Mouse (Mus musculus): Measurements from ENCODE around the gene Ddost.
"Not testable (repeated sequence)": the region's sequence is repeated elsewhere in the genome, so short reads cannot be mapped to it uniquely, and the experiment has no call there.

Gene Ddost

GRCm38 (mm10) chr4:138311595-138311994 is 7.1 kb downstream of the Ddost start:
- DNase-seq (ENCODE audit: low read depth, low spot score) = no peak

- DNase-seq (ENCODE audit: low read depth, low spot score) = no peak
These were observed 7.6 kb downstream of the Ddost start for GRCm38 (mm10) chr4:138312105-138312504.

GRCm38 (mm10) chr4:138313021-138313420 is 8.5 kb downstream of the Ddost start:
- DNase-seq (ENCODE audit: low read depth, low spot score) = no peak

- DNase-seq (ENCODE audit: low read depth, low spot score) = no peak
These were observed 9.3 kb downstream of the Ddost start for GRCm38 (mm10) chr4:138313795-138314194.

GRCm38 (mm10) chr4:138315781-138316180 is 11.3 kb downstream of the Ddost start:
- DNase-seq (ENCODE audit: low read depth, low spot score) = no peak

GRCm38 (mm10) chr4:138316369-138316768 is 11.8 kb downstream of the Ddost start:
- DNase-seq (ENCODE audit: low read depth, low spot score) = no peak

- no peak for DNase-seq (ENCODE audit: low read depth, low spot score)
These were observed 14.2 kb downstream of the Ddost start for GRCm38 (mm10) chr4:138318509-138319266.

GRCm38 (mm10) chr4:138319508-138319907 is 15.0 kb downstream of the Ddost start:
- DNase-seq (ENCODE audit: low read depth, low spot score) = peak; percentile 55

- DNase-seq (ENCODE audit: low read depth, low spot score) = no peak
These were observed 16.2 kb downstream of the Ddost start for GRCm38 (mm10) chr4:138320711-138321110.

- DNase-seq (ENCODE audit: low read depth, low spot score) = no peak
These were observed 17.0 kb downstream of the Ddost start for GRCm38 (mm10) chr4:138321488-138321887.

- DNase-seq (ENCODE audit: low read depth, low spot score) = no peak
These were observed 18.2 kb downstream of the Ddost start for GRCm38 (mm10) chr4:138322692-138323091.

- DNase-seq (ENCODE audit: low read depth, low spot score) = no peak
These were observed 19.2 kb downstream of the Ddost start for GRCm38 (mm10) chr4:138323753-138324152.

- no peak for DNase-seq (ENCODE audit: low read depth, low spot score)
These were observed 19.9 kb downstream of the Ddost start for GRCm38 (mm10) chr4:138324451-138324850.

GRCm38 (mm10) chr4:138325466-138326076 is 21.0 kb downstream of the Ddost start:
- DNase-seq (ENCODE audit: low read depth, low spot score) = peak; percentile 72

- peak; percentile 65 for DNase-seq (ENCODE audit: low read depth, low spot score)
These were observed 21.7 kb downstream of the Ddost start, which contains the start of gene Pink1 for GRCm38 (mm10) chr4:138326077-138326695. Pink1 (minus strand) TSS chr4:138326307.

- DNase-seq (ENCODE audit: low read depth, low spot score) = not testable (repeated sequence)
These were observed 22.6 kb downstream of the Ddost start for GRCm38 (mm10) chr4:138327155-138327554.

- no peak for DNase-seq (ENCODE audit: low read depth, low spot score)
These were observed 23.5 kb downstream of the Ddost start for GRCm38 (mm10) chr4:138327891-138328470.

- no peak for DNase-seq (ENCODE audit: low read depth, low spot score)
These were observed 25.7 kb downstream of the Ddost start for GRCm38 (mm10) chr4:138330264-138330671.

- DNase-seq (ENCODE audit: low read depth, low spot score) = no peak
These were observed 27.1 kb downstream of the Ddost start for GRCm38 (mm10) chr4:138331647-138332046.

- DNase-seq (ENCODE audit: low read depth, low spot score) = no peak
These were observed 28.6 kb downstream of the Ddost start for GRCm38 (mm10) chr4:138333135-138333534.

GRCm38 (mm10) chr4:138335036-138335435 is 30.5 kb downstream of the Ddost start:
- no peak for DNase-seq (ENCODE audit: low read depth, low spot score)

- DNase-seq (ENCODE audit: low read depth, low spot score) = no peak
These were observed 31.1 kb downstream of the Ddost start for GRCm38 (mm10) chr4:138335648-138336047.

Measured in telencephalon, adult 2 months (tissue).